Mouse (Mus musculus): ENCODE results near the gene Hdac7. TPM values are rescaled to one million over a fixed set of nuclear protein-coding genes. Genes with fewer than 3 reads are reported as not detected.

Hdac7 gene
- polyA plus RNA-seq, 1 experiment from 2014 or later = 26.7 TPM

DNA sequence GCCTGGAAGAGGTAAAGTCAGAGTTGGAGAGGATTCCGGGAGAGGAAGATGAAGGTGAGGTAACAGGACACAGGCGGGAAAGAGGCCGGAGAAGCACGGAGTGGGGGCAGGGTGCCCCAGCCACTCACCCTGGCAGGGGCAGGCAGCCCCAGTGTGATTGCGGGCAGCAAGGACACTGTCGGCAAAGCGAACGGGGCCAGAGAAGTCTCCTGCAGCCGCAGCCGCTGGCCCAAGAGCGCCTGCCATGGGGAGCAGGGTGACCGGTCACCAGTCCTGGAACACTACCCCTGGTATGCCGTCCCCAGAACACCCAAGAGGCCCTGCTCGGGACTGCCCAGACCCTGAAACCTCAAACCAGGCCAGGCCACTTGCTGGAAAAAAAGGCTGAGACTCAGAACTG is 35.8 kb downstream of the Hdac7 start:
- H3K9me3 ChIP-seq (replicated peaks) = no peaks in the 10 kb centered on the region
- H3K9ac ChIP-seq = no peak overlapping the region
- no peak overlapping the region for H3K4me2 ChIP-seq (replicated peaks)
- H3K4me3 ChIP-seq = no peak overlapping the region
- H3K27ac ChIP-seq = no peak overlapping the region
- peaks cover 18% of the 10 kb centered on the region for H3K4me1 ChIP-seq
- H3K27me3 ChIP-seq = no peaks in the 10 kb centered on the region
- no peak for ATAC-seq (ENCODE audit: low FRiP score)
- WGBS = 81% methylated on average over 14 of the region's 14 CpGs
- H3K36me3 ChIP-seq = peaks cover 55% of the 10 kb centered on the region

GRCm38 (mm10) chr15:97807867-97808266 is 36.4 kb downstream of the Hdac7 start:
- WGBS = 68% methylated on average over 12 of the region's 12 CpGs
- no peak overlapping the region for H3K4me3 ChIP-seq
- no peak overlapping the region for H3K4me2 ChIP-seq (replicated peaks)
- peaks cover 55% of the 10 kb centered on the region for H3K36me3 ChIP-seq
- H3K9ac ChIP-seq = no peak overlapping the region
- no peak for ATAC-seq (ENCODE audit: low FRiP score)
- H3K27me3 ChIP-seq = no peaks in the 10 kb centered on the region
- H3K9me3 ChIP-seq (replicated peaks) = no peaks in the 10 kb centered on the region
- no peak overlapping the region for H3K27ac ChIP-seq
- H3K4me1 ChIP-seq = peaks cover 13% of the 10 kb centered on the region

DNA sequence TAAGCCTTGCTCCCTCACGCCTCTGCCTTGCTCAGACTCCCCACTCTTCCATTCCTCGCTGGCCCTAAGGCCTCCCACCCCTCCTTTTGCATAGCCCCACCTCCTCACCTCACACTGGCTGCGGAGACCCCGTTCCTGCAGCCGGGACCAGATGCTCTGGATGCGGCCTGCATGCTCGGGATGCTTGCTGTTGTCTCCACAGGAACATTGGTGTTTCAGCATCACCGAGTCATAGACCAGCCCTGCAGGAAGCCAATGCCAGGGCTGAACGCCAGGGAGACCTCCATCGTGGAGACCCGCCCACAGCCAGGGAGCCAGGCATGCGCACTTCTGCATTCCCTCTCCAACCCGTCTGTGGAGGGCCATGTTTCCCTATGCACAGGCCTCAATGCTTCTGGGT is 41.7 kb downstream of the Hdac7 start:
- H3K4me1 ChIP-seq = peaks cover 30% of the 10 kb centered on the region
- no peaks in the 10 kb centered on the region for H3K9me3 ChIP-seq (replicated peaks)
- peak overlapping the region; percentile 41 for H3K4me2 ChIP-seq (replicated peaks)
- ATAC-seq (ENCODE audit: low FRiP score) = peak; percentile 62
- H3K4me3 ChIP-seq = peak overlapping the region; percentile 2; the same call in 1 of the 2 replicates
- H3K36me3 ChIP-seq = peaks cover 50% of the 10 kb centered on the region
- 0 out of 2 replicates have a peak overlapping the region, but pooled peaks have one; percentile 13 for H3K9ac ChIP-seq
- no peaks in the 10 kb centered on the region for H3K27me3 ChIP-seq
- 7% methylated on average over 13 of the region's 13 CpGs for WGBS
- H3K27ac ChIP-seq = peak overlapping the region; percentile 40

GRCm38 (mm10) chr15:97801811-97802210 is 42.5 kb downstream of the Hdac7 start:
- H3K4me3 ChIP-seq = no peak overlapping the region
- H3K27ac ChIP-seq = no peak overlapping the region
- 80% methylated on average over 7 of the region's 7 CpGs for whole genome bisulfite sequencing
- H3K9me3 ChIP-seq (replicated peaks) = no peaks in the 10 kb centered on the region
- H3K27me3 ChIP-seq = no peaks in the 10 kb centered on the region
- H3K4me2 ChIP-seq (replicated peaks) = no peak overlapping the region; the same call in 1 of the 2 replicates
- H3K9ac ChIP-seq = no peak overlapping the region
- peaks cover 28% of the 10 kb centered on the region for H3K4me1 ChIP-seq
- peaks cover 49% of the 10 kb centered on the region for H3K36me3 ChIP-seq
- ATAC-seq (ENCODE audit: low FRiP score) = no peak

GRCm38 (mm10) chr15:97800853-97801252 is 43.4 kb downstream of the Hdac7 start:
- no peaks in the 10 kb centered on the region for H3K27me3 ChIP-seq
- H3K36me3 ChIP-seq = peaks cover 50% of the 10 kb centered on the region
- WGBS = 91% methylated on average over 13 of the region's 13 CpGs
- peaks cover 28% of the 10 kb centered on the region for H3K4me1 ChIP-seq
- H3K9ac ChIP-seq = no peak overlapping the region
- H3K4me3 ChIP-seq = no peak overlapping the region
- no peaks in the 10 kb centered on the region for H3K9me3 ChIP-seq (replicated peaks)
- no peak overlapping the region for H3K27ac ChIP-seq
- no peak for ATAC-seq (ENCODE audit: low FRiP score)
- H3K4me2 ChIP-seq (replicated peaks) = no peak overlapping the region

DNA sequence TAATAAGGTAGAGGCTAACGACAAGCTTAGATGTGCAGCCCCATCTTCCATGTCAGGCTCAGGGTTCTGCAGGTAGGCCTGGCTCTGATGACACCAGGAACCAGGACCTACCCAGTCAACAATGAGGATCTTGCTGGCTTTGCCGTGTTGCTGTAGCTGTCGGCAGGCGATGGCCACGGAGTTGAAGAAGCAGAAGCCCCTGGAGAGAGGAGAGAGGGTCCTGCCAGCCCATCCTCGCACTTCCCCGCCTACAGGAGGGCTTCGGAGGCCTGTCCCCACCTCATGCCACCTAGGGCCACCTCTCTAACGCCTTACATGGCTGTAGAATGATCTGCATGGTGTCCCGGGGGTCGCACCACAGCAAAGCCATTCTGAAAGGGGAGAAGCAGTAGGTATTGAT is 44.9 kb downstream of the Hdac7 start:
- no peaks in the 10 kb centered on the region for H3K27me3 ChIP-seq
- no peak overlapping the region for H3K9ac ChIP-seq
- no peak overlapping the region for H3K4me3 ChIP-seq
- no peaks in the 10 kb centered on the region for H3K9me3 ChIP-seq (replicated peaks)
- no peak for ATAC-seq (ENCODE audit: low FRiP score)
- H3K4me2 ChIP-seq (replicated peaks) = no peak overlapping the region
- peaks cover 57% of the 10 kb centered on the region for H3K36me3 ChIP-seq
- no peak overlapping the region for H3K27ac ChIP-seq
- peaks cover 28% of the 10 kb centered on the region for H3K4me1 ChIP-seq
- 86% methylated on average over 11 of the region's 11 CpGs for WGBS

DNA sequence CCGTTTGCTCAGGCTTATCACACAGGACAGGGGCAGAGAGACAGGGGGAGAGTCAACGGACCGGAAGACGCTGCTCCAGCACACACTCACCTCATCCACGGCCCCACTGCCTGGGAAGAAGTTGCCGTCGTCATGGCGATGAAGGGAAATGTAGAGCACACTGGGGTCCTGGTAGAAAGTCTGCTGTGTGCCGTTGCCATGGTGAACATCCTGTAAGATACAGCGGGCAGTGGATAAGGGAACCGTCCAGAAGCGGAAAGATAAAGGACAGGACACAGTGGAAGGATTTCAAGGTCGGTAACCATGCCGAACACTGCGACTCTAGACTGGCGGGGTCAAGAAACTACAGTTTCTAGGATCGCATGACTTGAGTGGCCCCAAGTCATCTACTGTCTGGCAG is 46.2 kb downstream of the Hdac7 start:
- H3K27ac ChIP-seq = no peak overlapping the region
- H3K36me3 ChIP-seq = peaks cover 70% of the 10 kb centered on the region
- H3K9ac ChIP-seq = no peak overlapping the region
- WGBS = 33% methylated on average over 17 of the region's 17 CpGs
- ATAC-seq (ENCODE audit: low FRiP score) = peak; percentile 46
- H3K4me3 ChIP-seq = no peak overlapping the region
- no peaks in the 10 kb centered on the region for H3K27me3 ChIP-seq
- H3K4me2 ChIP-seq (replicated peaks) = no peak overlapping the region
- no peaks in the 10 kb centered on the region for H3K9me3 ChIP-seq (replicated peaks)
- peaks cover 28% of the 10 kb centered on the region for H3K4me1 ChIP-seq

DNA sequence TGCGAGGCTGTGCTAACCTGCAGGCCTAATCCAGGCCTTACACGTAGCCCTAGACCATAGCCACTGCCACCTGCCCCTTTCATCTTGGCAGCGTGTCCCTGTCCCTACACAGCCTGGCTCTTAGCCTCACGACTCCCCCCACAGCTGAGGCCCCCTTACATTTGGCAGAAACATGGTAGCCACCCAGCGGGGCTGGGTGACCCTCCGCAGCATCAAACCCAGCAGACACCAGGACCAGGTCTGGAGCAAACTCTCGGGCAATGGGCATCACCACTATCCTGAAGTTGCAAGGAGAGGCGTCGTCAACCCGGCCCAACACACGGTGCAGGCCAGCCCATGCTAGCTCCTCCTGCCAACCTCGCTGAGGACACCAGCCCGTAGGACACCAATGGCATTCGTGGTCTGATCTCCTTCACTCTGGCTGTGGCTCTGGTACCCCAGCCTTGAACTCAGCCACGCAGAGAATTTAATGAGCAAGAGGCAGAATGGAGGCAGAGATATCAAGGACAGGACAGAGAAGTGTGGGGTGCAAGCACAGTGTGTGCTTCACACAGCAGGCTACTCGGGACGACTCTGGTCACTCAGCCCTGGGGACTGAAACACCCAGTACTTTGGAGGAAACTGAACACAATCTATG is 47.5 kb downstream of the Hdac7 start:
- 94% methylated on average over 17 of the region's 17 CpGs for WGBS
- no peak overlapping the region for H3K4me2 ChIP-seq (replicated peaks)
- no peak overlapping the region for H3K9ac ChIP-seq
- peaks cover 82% of the 10 kb centered on the region for H3K36me3 ChIP-seq
- no peak overlapping the region for H3K4me3 ChIP-seq
- H3K9me3 ChIP-seq (replicated peaks) = no peaks in the 10 kb centered on the region
- H3K27me3 ChIP-seq = no peaks in the 10 kb centered on the region
- no peak for ATAC-seq (ENCODE audit: low FRiP score)
- H3K27ac ChIP-seq = no peak overlapping the region
- H3K4me1 ChIP-seq = peaks cover 17% of the 10 kb centered on the region

DNA sequence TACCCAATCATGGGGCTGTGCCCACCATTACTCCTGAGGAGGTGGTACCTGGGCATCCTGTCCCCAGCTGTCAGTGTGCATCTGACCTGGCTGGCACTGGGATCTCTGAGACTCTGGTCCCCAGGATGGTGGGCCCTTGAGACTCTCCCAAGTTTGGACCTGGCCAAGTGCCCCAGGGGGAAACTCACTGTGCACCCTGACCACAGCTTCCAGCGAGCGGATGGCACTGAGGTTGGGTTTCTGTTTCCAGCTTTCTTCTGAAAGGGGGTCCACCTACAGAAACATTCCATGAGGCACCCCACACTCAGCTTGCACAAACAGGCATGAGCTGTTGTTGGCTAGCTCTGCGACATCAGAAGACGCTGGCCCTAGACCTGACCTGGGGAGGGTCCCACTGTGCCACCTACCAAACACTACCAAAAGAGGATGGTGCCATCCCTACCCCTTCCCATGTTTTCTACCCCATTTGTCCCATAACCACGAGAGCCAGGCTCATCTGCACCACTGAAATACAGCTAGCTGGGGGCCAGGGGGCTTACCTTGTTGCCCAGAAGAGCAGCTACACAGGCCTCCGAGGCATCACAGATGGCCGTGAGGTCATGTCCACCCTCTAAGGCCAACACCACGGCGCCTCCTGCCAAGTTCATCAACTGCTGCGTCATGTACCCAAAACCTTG is 48.6 kb downstream of the Hdac7 start:
- no peak for ATAC-seq (ENCODE audit: low FRiP score)
- H3K4me3 ChIP-seq = no peak overlapping the region
- peaks cover 17% of the 10 kb centered on the region for H3K4me1 ChIP-seq
- peaks cover 89% of the 10 kb centered on the region for H3K36me3 ChIP-seq
- no peak overlapping the region for H3K4me2 ChIP-seq (replicated peaks)
- H3K9me3 ChIP-seq (replicated peaks) = no peaks in the 10 kb centered on the region
- H3K9ac ChIP-seq = no peak overlapping the region
- H3K27me3 ChIP-seq = no peaks in the 10 kb centered on the region
- WGBS = 94% methylated on average over 10 of the region's 10 CpGs
- H3K27ac ChIP-seq = no peak overlapping the region

- Histone ChIP-seq H3K4me1 (peaks cover 12% of the 10 kb centered on the region), H3K9me3 (replicated peaks) (no peaks in the 10 kb centered on the region), H3K36me3 (peaks cover 77% of the 10 kb centered on the region), H3K4me2 (replicated peaks) (no peak overlapping the region), H3K4me3 (no peak overlapping the region), H3K9ac (no peak overlapping the region), H3K27me3 (no peaks in the 10 kb centered on the region), H3K27ac (no peak overlapping the region)
- 73% methylated on average over 5 of the region's 5 CpGs for WGBS
- no peak for ATAC-seq (ENCODE audit: low FRiP score)
Observed at GRCm38 (mm10) chr15:97794268-97794667, 50.0 kb downstream of the Hdac7 start.

GRCm38 (mm10) chr15:97793386-97794153 is 50.7 kb downstream of the Hdac7 start:
- no peak for ATAC-seq (ENCODE audit: low FRiP score)
- no peak overlapping the region for H3K27ac ChIP-seq
- 91% methylated on average over 18 of the region's 18 CpGs for WGBS
- H3K36me3 ChIP-seq = peaks cover 73% of the 10 kb centered on the region
- H3K4me1 ChIP-seq = peaks cover 11% of the 10 kb centered on the region
- H3K9ac ChIP-seq = no peak overlapping the region
- no peak overlapping the region for H3K4me2 ChIP-seq (replicated peaks)
- H3K27me3 ChIP-seq = no peaks in the 10 kb centered on the region
- no peak overlapping the region for H3K4me3 ChIP-seq
- no peaks in the 10 kb centered on the region for H3K9me3 ChIP-seq (replicated peaks)

GRCm38 (mm10) chr15:97791126-97791700 is 53.1 kb downstream of the Hdac7 start:
- H3K4me1 ChIP-seq = 0 out of 2 replicates have a peak, but pooled peaks cover 3% of the 10 kb centered on the region
- no peaks in the 10 kb centered on the region for H3K9me3 ChIP-seq (replicated peaks)
- no peaks in the 10 kb centered on the region for H3K27me3 ChIP-seq
- ATAC-seq (ENCODE audit: low FRiP score) = no peak
- H3K9ac ChIP-seq = no peak overlapping the region
- no peak overlapping the region for H3K4me3 ChIP-seq
- 92% methylated on average over 11 of the region's 11 CpGs for WGBS
- H3K4me2 ChIP-seq (replicated peaks) = no peak overlapping the region
- H3K27ac ChIP-seq = no peak overlapping the region
- H3K36me3 ChIP-seq = peaks cover 56% of the 10 kb centered on the region
